Mouse (Mus musculus): ENCODE measurements around the gene Axl. TPM values are rescaled to one million over a fixed set of nuclear protein-coding genes. Genes with fewer than 3 reads are reported as not detected.

Gene Axl
- polyA plus RNA-seq, 1 experiment = 18.0 TPM

DNA sequence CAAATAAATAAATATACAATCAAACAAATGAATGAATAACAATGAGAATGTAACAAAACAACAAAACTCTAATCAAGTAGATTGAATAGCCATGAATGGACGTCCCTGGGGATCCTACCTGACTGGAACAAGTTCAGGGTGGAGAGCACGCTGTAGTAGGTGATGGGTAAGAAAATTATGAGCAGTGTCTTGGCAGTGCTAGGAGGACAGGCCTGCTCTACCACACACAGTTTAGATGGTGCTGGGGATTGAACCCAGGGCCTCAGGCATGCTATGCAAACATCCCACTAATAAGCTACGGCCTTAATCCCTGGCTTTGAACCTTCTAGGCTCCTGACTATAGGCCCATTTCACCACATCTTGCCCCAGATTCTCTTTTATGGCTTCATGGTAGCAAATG is 71.0 kb downstream of the Axl start:
- peaks cover 97% of the 10 kb centered on the region for H3K4me1 ChIP-seq
- H3K36me3 ChIP-seq (replicated peaks; ENCODE audit: low read length) = peaks cover 74% of the 10 kb centered on the region
- no peaks in the 10 kb centered on the region for H3K9me3 ChIP-seq
- H3K27me3 ChIP-seq (replicated peaks) = no peaks in the 10 kb centered on the region
- H3K4me3 ChIP-seq (replicated peaks) = peak overlapping the region; percentile 95
- no peak for TF ChIP-seq FLI1 (IDR thresholded peaks at IDR 0.05; ENCODE audit: low read length)
- TF ChIP-seq GATA1 (IDR thresholded peaks at IDR 0.05; ENCODE audit: borderline replicate concordance, low read length) = no peak

DNA sequence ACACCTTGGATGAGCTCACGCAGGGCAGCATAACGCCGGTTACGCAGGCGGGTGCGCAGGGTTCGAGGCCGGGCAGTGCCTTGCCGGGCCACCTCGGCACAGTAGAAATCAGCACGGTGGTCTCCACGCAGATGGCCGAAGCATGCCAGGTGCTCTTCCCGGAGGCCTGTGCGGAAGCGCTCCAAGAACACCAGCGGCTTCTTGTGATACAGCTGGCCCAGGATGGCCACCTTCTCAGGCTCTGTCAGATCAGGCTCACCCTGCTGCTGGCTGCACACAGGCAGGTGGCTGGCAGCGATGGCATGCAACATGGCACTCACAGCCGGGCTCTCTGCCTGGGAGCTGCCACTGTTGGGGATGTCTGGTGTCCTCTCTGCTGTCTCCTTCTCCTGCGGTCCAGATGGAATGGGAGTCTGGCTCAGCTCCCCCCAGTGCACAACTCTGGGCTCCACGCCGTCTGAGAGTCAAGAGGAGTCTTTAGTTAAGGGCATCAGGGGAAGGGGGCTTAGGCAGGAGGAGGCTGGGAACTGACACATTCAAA is 72.7 kb downstream of the Axl start:
- TF ChIP-seq FLI1 (IDR thresholded peaks at IDR 0.05; ENCODE audit: low read length) (no peak), GATA1 (IDR thresholded peaks at IDR 0.05; ENCODE audit: borderline replicate concordance, low read length) (no peak)
- Histone ChIP-seq H3K4me3 (replicated peaks) (no peak overlapping the region), H3K4me1 (peaks cover 98% of the 10 kb centered on the region), H3K9me3 (no peaks in the 10 kb centered on the region), H3K36me3 (replicated peaks; ENCODE audit: low read length) (peaks cover 80% of the 10 kb centered on the region), H3K27me3 (replicated peaks) (no peaks in the 10 kb centered on the region)

DNA sequence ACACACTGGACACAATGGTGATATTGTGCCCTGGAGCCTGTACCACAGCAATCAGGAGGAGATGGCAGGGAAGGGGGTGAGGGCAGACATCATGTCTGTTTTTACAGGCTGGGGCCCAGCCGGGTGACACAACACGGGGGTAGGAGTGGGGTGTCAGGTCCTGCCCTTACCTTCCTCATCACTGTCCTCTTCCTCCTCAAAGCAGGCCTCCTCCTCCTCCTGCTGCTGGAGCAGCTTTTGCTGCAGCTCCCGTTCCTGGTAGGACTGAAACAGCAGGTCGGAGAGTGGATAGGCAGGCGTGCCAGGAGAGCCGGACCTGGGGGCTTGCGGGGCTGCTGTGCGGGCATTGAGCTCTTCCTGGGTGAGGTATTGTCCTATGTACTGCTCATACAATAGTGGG is 73.9 kb downstream of the Axl start:
- H3K27me3 ChIP-seq (replicated peaks) = no peaks in the 10 kb centered on the region
- H3K4me1 ChIP-seq = peaks cover 98% of the 10 kb centered on the region
- H3K9me3 ChIP-seq = no peaks in the 10 kb centered on the region
- TF ChIP-seq FLI1 (IDR thresholded peaks at IDR 0.05; ENCODE audit: low read length) (no peak), GATA1 (IDR thresholded peaks at IDR 0.05; ENCODE audit: borderline replicate concordance, low read length) (no peak)
- H3K36me3 ChIP-seq (replicated peaks; ENCODE audit: low read length) = peaks cover 81% of the 10 kb centered on the region
- no peak overlapping the region for H3K4me3 ChIP-seq (replicated peaks)

DNA sequence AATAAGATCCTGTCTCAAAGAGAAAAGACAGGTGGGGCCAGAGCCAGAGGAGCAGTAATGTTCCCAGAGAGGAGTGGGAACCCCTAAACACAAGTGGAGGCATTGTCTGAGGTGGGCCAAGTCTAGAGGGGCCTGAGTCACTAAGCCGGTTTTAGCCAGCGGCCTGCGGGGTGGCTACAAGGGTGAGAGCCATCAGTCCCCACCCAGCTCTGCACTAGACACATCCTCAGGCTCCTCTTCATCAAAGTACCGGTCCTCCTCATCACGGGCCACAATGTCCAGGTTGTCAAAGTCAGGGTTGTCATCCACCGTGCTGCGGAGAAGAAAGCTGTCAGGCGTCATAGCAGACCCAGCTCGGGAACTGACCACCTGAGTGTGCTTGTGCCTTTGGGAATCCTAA is 75.7 kb downstream of the Axl start:
- Histone ChIP-seq H3K36me3 (replicated peaks; ENCODE audit: low read length) (peaks cover 99% of the 10 kb centered on the region), H3K4me3 (replicated peaks) (no peak overlapping the region), H3K9me3 (no peaks in the 10 kb centered on the region), H3K27me3 (replicated peaks) (no peaks in the 10 kb centered on the region), H3K4me1 (peaks cover 99% of the 10 kb centered on the region)
- no peak for TF ChIP-seq GATA1 (IDR thresholded peaks at IDR 0.05; ENCODE audit: borderline replicate concordance, low read length)
- TF ChIP-seq FLI1 (IDR thresholded peaks at IDR 0.05; ENCODE audit: low read length) = no peak

DNA sequence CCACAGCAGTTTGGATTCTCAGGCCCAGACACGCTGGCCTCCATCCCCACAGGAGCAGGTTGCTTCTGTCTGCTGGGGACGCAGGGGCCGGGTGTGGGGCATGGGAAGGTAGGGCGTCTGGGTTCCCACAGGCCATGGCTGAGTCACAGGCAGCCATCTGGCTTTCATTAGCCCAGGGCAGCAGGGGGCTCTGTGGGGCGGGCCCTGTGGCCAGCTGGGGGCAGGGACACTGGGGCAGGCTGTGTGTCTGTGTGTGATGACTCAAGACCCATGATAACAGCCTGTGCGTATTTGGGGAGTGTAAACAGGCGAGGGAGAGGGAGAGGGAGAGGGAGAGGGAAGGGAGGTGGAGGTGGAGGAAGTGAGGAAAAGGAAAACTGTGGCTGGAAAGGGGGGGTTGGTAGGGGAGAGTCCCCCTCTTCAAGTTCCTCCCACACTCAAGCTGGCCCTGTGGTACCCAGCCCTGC is 76.7 kb downstream of the Axl start:
- peaks cover 100% of the 10 kb centered on the region for H3K36me3 ChIP-seq (replicated peaks; ENCODE audit: low read length)
- H3K9me3 ChIP-seq = no peaks in the 10 kb centered on the region
- no peak for TF ChIP-seq FLI1 (IDR thresholded peaks at IDR 0.05; ENCODE audit: low read length)
- no peak for TF ChIP-seq GATA1 (IDR thresholded peaks at IDR 0.05; ENCODE audit: borderline replicate concordance, low read length)
- peaks cover 99% of the 10 kb centered on the region for H3K4me1 ChIP-seq
- peak overlapping the region; percentile 25 for H3K4me3 ChIP-seq (replicated peaks)
- H3K27me3 ChIP-seq (replicated peaks) = no peaks in the 10 kb centered on the region

DNA sequence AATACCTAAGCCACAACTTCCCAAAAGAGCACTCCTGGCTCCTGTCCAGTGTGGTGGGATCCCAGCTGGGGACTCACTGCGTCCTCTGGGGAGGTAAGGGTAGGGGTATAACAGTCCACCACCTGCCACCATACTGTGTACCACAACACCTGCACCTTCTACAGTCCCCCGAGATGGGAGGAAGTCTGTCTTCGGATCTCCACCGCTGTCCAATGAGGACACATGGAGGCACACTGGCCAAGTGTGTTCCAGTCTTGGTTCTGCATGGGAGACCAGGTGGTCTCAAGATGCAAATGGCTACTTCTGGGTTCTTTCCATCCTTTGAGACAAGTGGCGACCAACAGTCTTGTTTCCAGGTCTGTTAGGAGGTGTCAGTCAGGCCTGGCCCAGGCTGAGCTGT is 77.3 kb downstream of the Axl start:
- Histone ChIP-seq H3K36me3 (replicated peaks; ENCODE audit: low read length) (peaks cover 100% of the 10 kb centered on the region), H3K27me3 (replicated peaks) (no peaks in the 10 kb centered on the region), H3K9me3 (no peaks in the 10 kb centered on the region), H3K4me1 (peaks cover 99% of the 10 kb centered on the region), H3K4me3 (replicated peaks) (peak overlapping the region; percentile 38)
- TF ChIP-seq GATA1 (IDR thresholded peaks at IDR 0.05; ENCODE audit: borderline replicate concordance, low read length) (no peak), FLI1 (IDR thresholded peaks at IDR 0.05; ENCODE audit: low read length) (no peak)

DNA sequence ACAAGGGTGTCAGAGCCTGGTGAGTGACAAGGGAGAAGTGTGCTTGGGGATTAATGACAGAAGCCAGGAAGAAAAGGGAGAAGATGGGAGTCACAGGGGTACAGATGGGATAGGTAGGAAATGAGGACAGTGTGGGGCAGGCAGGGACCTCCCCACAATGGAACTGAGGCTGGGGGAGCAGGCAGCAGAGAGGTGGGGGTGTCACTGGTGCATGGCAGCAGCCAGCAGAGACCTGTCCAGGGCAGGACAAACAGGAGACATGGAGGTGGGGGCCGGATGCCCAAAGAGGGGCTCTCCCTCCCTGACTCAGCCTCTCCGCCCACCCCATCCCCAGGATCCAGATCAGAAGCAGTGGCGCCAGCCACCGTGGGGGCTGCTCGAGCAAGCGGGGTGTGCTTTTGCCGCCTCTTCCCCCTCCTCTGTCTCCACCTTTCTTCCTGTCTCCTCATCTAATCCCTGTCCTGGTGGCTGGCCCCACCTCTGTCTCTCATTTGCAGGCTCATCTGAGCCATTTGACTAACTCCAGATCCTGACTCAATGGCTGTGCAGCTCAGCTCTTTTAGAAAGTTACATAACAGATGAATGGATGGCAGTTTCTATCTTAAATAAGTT is 77.9 kb downstream of the Axl start:
- Histone ChIP-seq H3K36me3 (replicated peaks; ENCODE audit: low read length) (peaks cover 100% of the 10 kb centered on the region), H3K9me3 (no peaks in the 10 kb centered on the region), H3K27me3 (replicated peaks) (no peaks in the 10 kb centered on the region), H3K4me1 (peaks cover 99% of the 10 kb centered on the region), H3K4me3 (replicated peaks) (peak overlapping the region; percentile 55)
- TF ChIP-seq GATA1 (IDR thresholded peaks at IDR 0.05; ENCODE audit: borderline replicate concordance, low read length) (no peak), FLI1 (IDR thresholded peaks at IDR 0.05; ENCODE audit: low read length) (no peak)

DNA sequence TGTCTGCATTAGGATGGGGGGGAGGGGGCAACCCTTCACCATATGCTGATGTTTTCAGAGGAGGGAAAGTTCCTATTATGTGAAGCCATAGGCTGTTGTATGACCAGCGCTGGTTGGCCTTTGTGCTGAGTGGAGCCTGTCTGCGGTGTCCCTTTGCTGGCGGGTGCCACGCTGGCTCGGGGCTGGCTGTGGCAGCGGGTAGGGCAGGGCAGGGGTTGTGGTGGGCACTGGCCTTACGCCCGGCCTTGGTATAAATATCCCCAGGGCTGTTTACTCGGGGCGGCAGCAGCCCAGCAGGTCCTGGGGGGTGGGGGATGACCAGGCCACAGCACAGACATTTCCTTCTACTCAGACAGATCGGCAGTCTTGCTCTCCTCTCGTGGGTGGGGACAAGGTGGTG is 78.5 kb downstream of the Axl start:
- Histone ChIP-seq H3K27me3 (replicated peaks) (no peaks in the 10 kb centered on the region), H3K36me3 (replicated peaks; ENCODE audit: low read length) (peaks cover 100% of the 10 kb centered on the region), H3K4me1 (peaks cover 99% of the 10 kb centered on the region), H3K9me3 (no peaks in the 10 kb centered on the region), H3K4me3 (replicated peaks) (no peak overlapping the region)
- TF ChIP-seq GATA1 (IDR thresholded peaks at IDR 0.05; ENCODE audit: borderline replicate concordance, low read length) (no peak), FLI1 (IDR thresholded peaks at IDR 0.05; ENCODE audit: low read length) (no peak)

DNA sequence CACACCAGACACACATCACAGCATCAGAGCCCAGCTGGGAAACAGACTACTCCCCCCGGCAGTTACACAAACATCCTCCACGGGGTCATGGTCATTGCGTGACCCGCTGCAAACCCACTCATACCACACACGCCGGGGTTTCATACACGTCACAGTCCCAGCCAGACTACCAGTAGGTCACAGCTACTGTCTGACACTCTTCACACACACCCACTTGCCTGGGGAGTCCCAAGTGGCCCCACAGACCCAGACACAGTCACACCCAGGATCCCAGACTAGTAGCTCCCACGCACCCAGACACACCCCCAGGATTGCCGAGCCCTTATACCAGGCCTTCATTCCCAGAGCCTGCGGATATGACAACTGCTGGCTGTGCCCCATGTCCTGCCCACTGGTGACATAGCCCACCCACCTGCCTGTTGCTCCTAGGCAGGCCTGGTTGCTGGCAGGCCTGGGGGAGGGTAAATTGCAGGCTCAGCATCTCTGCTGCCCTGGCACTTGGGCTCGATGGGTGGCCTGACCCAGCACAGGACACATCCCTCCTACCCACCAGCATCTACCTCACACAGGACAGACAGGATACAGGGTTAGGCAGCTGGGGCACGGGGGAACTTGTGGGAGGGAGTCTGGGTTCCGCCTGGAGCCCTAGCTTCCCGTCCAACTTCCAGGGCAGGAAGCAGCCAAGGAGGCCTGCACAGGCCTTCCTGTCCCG is 80.8 kb downstream of the Axl start:
- no peaks in the 10 kb centered on the region for H3K27me3 ChIP-seq (replicated peaks)
- H3K36me3 ChIP-seq (replicated peaks; ENCODE audit: low read length) = peaks cover 99% of the 10 kb centered on the region
- H3K9me3 ChIP-seq = no peaks in the 10 kb centered on the region
- TF ChIP-seq FLI1 (IDR thresholded peaks at IDR 0.05; ENCODE audit: low read length) (no peak), GATA1 (IDR thresholded peaks at IDR 0.05; ENCODE audit: borderline replicate concordance, low read length) (no peak)
- peak overlapping the region; percentile 51 for H3K4me3 ChIP-seq (replicated peaks)
- H3K4me1 ChIP-seq = peaks cover 99% of the 10 kb centered on the region

Other genes starting within 250 kb of the Axl start
- 1.4 and 2.9 TPM in 2 replicates for gene Ceacam2, start 248.8 kb downstream of the Axl start, polyA plus RNA-seq (2012; ENCODE audit: insufficient read depth, low replicate concordance)
- not detected in 2 replicates for gene Erich4, start 172.8 kb downstream of the Axl start, polyA plus RNA-seq (2012; ENCODE audit: insufficient read depth, low replicate concordance)
- gene Dmac2, start 169.3 kb downstream of the Axl start, polyA plus RNA-seq (2012; ENCODE audit: insufficient read depth, low replicate concordance) = 18.7 and 29.5 TPM in 2 replicates
- gene B3gnt8, start 162.1 kb downstream of the Axl start, polyA plus RNA-seq (2012; ENCODE audit: insufficient read depth, low replicate concordance) = 12.5 TPM in 1 of 2 replicates, not detected in the other
- 31.9 and 39.7 TPM in 2 replicates for gene Bckdha, start 129.7 kb downstream of the Axl start, polyA plus RNA-seq (2012; ENCODE audit: insufficient read depth, low replicate concordance)
- 233 and 501 TPM in 2 replicates for gene Exosc5, start 129.5 kb downstream of the Axl start, polyA plus RNA-seq (2012; ENCODE audit: insufficient read depth, low replicate concordance)
- gene Tmem91, start 113.5 kb downstream of the Axl start, polyA plus RNA-seq (2012; ENCODE audit: insufficient read depth, low replicate concordance) = 4.3 and 4.7 TPM in 2 replicates
- gene B9d2, start 107.9 kb downstream of the Axl start, polyA plus RNA-seq (2012; ENCODE audit: insufficient read depth, low replicate concordance) = 89.8 and 105 TPM in 2 replicates
- gene Tgfb1, start 101.7 kb downstream of the Axl start, polyA plus RNA-seq (2012; ENCODE audit: insufficient read depth, low replicate concordance) = 4,315 and 7,169 TPM in 2 replicates
- 30.5 and 39.5 TPM in 2 replicates for gene Ccdc97, start 69.6 kb downstream of the Axl start, polyA plus RNA-seq (2012; ENCODE audit: insufficient read depth, low replicate concordance)
- gene Hnrnpul1, start 33.9 kb downstream of the Axl start, polyA plus RNA-seq (2012; ENCODE audit: insufficient read depth, low replicate concordance) = 168 and 350 TPM in 2 replicates
- not detected in 2 replicates for gene Cyp2s1, start 28.2 kb upstream of the Axl start, polyA plus RNA-seq (2012; ENCODE audit: insufficient read depth, low replicate concordance)
- 2.3 TPM in 1 of 2 replicates, not detected in the other for gene Cyp2b10, start 108.9 kb upstream of the Axl start, polyA plus RNA-seq (2012; ENCODE audit: insufficient read depth, low replicate concordance)